9 mouse cellular contexts compared by ENCODE assay signal in the genomic region with DNA sequence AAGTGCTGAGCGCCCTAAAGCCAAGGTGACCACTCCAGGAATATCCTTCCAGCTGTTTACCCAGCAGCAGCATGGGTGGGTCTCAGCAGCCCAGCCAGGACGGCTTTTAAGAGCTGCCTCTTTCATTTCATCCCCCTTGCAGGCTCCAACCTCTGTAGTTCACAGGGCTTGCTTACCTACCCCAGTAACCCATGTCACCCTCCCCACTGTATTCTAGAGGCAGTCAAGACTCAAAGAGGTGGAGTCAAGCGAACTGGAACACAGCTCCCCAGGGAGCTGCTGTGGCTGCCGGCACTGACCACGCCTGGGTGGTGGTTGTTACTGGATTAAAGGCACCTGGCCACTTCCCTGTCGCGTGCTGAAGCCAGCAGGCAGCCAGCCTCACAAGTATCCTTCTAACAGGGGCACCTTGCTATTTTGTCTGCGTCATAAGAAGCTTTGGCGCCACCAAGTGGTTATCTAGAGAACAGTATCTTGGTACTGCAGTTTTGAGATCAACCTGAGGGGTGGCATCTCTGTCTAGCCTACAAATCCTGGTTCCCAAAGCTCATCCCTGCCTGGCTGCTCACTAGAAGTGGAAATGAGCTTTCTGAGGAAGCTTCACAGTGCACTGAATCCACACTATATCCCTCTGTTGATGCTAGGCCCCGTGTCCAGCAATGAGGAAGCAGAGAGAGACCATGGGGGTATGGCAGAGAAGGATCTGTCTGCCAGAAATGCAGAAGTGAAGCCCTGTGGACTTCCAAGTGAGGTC. TPM values are rescaled to one million over a fixed set of nuclear protein-coding genes. Genes with fewer than 3 reads are reported as not detected.
A peak's percentile ranks its signal among the peaks of the same experiment; 100 is the strongest.
DNase-seq lines count a peak whose midpoint lies in the region; ATAC-seq and TF ChIP-seq lines count a peak whose summit lies in the region.
"Had no signal": no experiment of that assay in that cellular context is flagged by ENCODE, and none has a peak within 500 bp of the region (broad histone marks: within the 10 kb centered on the region; RNA-seq: fewer than 3 reads in every experiment).

No protein-coding gene starts in this region.

- H3K4me3 ChIP-seq in ES-E14 (ENCODE audit: insufficient read depth in 1 of 2, low read depth in 1 of 2, low read length in 2 of 2, poor library complexity in 1 of 2, severe bottlenecking in 1 of 2) = no peak overlapping the region
- no peak overlapping the region for H3K4me3 ChIP-seq in forebrain, embryonic 14.5 days (ENCODE audit: low read depth, low read length)
- H3K4me3 ChIP-seq in layer of hippocampus, adult 2 months = no peak overlapping the region
- H3K4me3 ChIP-seq: myocyte had no signal

- H3K36me3 ChIP-seq in ES-E14 (ENCODE audit: control insufficient read depth, insufficient read depth, low read length, poor library complexity, severe bottlenecking) = no peaks in the 10 kb centered on the region
- no peaks in the 10 kb centered on the region for H3K36me3 ChIP-seq in forebrain, embryonic 14.5 days (ENCODE audit: control insufficient read depth, insufficient read depth, low read length)

- peak; percentile 78 for DNase-seq in ES-E14 (ENCODE audit: low read depth, low spot score)
- DNase-seq in c-Kit-positive CD71-positive TER-119-positive erythroid progenitor cells, embryonic 14.5 days (ENCODE audit: low spot score) = peak; percentile 41
- peak; percentile 95 for DNase-seq in forebrain, embryonic 14.5 days (ENCODE audit: low spot score)
- peak; percentile 79 to 82 for DNase-seq in heart, postnatal 36 days
- DNase-seq in layer of hippocampus, adult 2 months (ENCODE audit: low spot score in 2 of 2) = peak; percentile 80 to 82
- DNase-seq in lung, postnatal 14 days = peak; percentile 87
- peak; percentile 90 for DNase-seq in retina, embryonic 14.5 days (ENCODE audit: low spot score)
- DNase-seq in thymus, postnatal 36 days = peak; percentile 40 to 52

- no peaks in the 10 kb centered on the region for H3K4me1 ChIP-seq in ES-E14 (ENCODE audit: control insufficient read depth in 2 of 2, insufficient read depth in 2 of 2, low read length in 2 of 2, poor library complexity in 1 of 2)
- no peaks in the 10 kb centered on the region for H3K4me1 ChIP-seq in forebrain, embryonic 14.5 days (ENCODE audit: control insufficient read depth, insufficient read depth, low read length)

- no peak overlapping the region for H3K9ac ChIP-seq in ES-E14 (ENCODE audit: insufficient read depth, low read depth, low read length, poor library complexity, severe bottlenecking)
- no peak overlapping the region; the same call in 1 of the 2 replicates for H3K9ac ChIP-seq in forebrain, embryonic 14.5 days (ENCODE audit: low read length)

- H3K27me3 ChIP-seq in forebrain, embryonic 14.5 days (replicated peaks; ENCODE audit: control insufficient read depth, insufficient read depth, low read length) = no peaks in the 10 kb centered on the region

- H3K27ac ChIP-seq in ES-E14 (ENCODE audit: insufficient read depth, low read depth, low read length, poor library complexity, severe bottlenecking) = no peak overlapping the region
- H3K27ac ChIP-seq in forebrain, embryonic 14.5 days (ENCODE audit: low read depth, low read length) = no peak overlapping the region
- no peak overlapping the region; the same call in 1 of the 2 replicates for H3K27ac ChIP-seq in layer of hippocampus, adult 2 months

- H3K9me3 ChIP-seq in ES-E14 (ENCODE audit: control insufficient read depth, insufficient read depth, low read depth, low read length) = no peaks in the 10 kb centered on the region
- H3K9me3 ChIP-seq in forebrain, embryonic 14.5 days (replicated peaks; ENCODE audit: control insufficient read depth, low read length) = no peaks in the 10 kb centered on the region

- peak; percentile 97 for TF ChIP-seq CTCF in layer of hippocampus, adult 2 months (conservative IDR thresholded peaks at IDR 0.05)

- intact Hi-C loops in heart, postnatal 36 days (cut with DNase I) = loop anchor here (2.0 to 5.0 kb wide), 4 partner anchors 75 to 703 kb away; partner anchors contain the start of gene Plxna1

- peak; percentile 84 for ATAC-seq in forebrain, embryonic 14.5 days

- 10% methylated on average over 10 of the region's 10 CpGs for WGBS in forebrain, embryonic 14.5 days

- in situ Hi-C loops in ES-E14 (cut with MboI; ENCODE audit: low sequenced_read_pairs in 2 of 2, unreplicated experiment in 2 of 2) = no loop called here

- H3K4me2 ChIP-seq in forebrain, embryonic 14.5 days (ENCODE audit: low read length) = no peak overlapping the region

TF ChIP-seq in ES-E14, 5 proteins besides CTCF, POLR2A, EP300 and RAD21:
- TF ChIP-seq ZC3H11A (IDR thresholded peaks at IDR 0.05; ENCODE audit: borderline replicate concordance, low read depth, low read length) (peak; percentile 82), HCFC1 (IDR thresholded peaks at IDR 0.05; ENCODE audit: borderline replicate concordance, insufficient read depth, low read length) (no peak), MAFK (IDR thresholded peaks at IDR 0.05; ENCODE audit: insufficient read depth, low read depth, low read length) (peak; percentile 50; the same call in 1 of the 2 replicates)

RNA-seq across cellular contexts. Expression of gene Txnrd3, which starts 11.8 kb away (rescaled TPM):
- total RNA-seq in ES-E14 (2012; rRNA removed) = 4.9 and 5.1 TPM in 2 replicates
- 11.9 and 12.1 TPM in 2 replicates for polyA plus RNA-seq in forebrain, embryonic 14.5 days (2014; fragmentation: Nextera tagmentation; extraction: Ambion mirVana)
- total RNA-seq in heart, postnatal 36 days (2021) = 10 to 100 TPM; 15.8 to 17.8 TPM
- total RNA-seq in layer of hippocampus, adult 2 months (2021) = 1 to 10 TPM; 3.6 to 3.9 TPM

RNA-seq across cellular contexts. Expression of gene Chchd6, which starts 36.5 kb away (rescaled TPM):
- total RNA-seq in ES-E14 (2012; rRNA removed) = 28.0 and 32.8 TPM in 2 replicates
- polyA plus RNA-seq in forebrain, embryonic 14.5 days (2014; fragmentation: Nextera tagmentation; extraction: Ambion mirVana) = 183 and 184 TPM in 2 replicates
- 10 to 100 TPM in 1 of 2 experiments, 1 to 10 TPM in 1; 9.6 to 11.2 TPM for total RNA-seq in heart, postnatal 36 days (2021)
- total RNA-seq in layer of hippocampus, adult 2 months (2021) = 10 to 100 TPM; 61.4 to 71.1 TPM

Comparison
In these comparisons a context has a peak if more than half of its experiments do, and no peak if none do; other contexts are left out.
1. DNase-seq: peak in every context shown above with its lines; median percentile 95 in forebrain, embryonic 14.5 days; 90 in retina, embryonic 14.5 days; 87 in lung, postnatal 14 days; 81 in layer of hippocampus, adult 2 months; 80 in heart, postnatal 36 days; 78 in ES-E14; 46 in thymus, postnatal 36 days; 41 in c-Kit-positive CD71-positive TER-119-positive erythroid progenitor cells, embryonic 14.5 days.